Mouse (Mus musculus) limb, embryonic 10.5 days (tissue): ENCODE data around the gene Add2. TPM values are rescaled to one million over a fixed set of nuclear protein-coding genes. Genes with fewer than 3 reads are reported as not detected.
A peak's percentile ranks its signal among the peaks of the same experiment; 100 is the strongest.

ENCODE experiments used
- DNase-seq: peaks from one replicate; pipeline ENCODE4 v3.0.0-alpha.2; 2017; ENCODE audit warnings: low spot score
- H3K27ac ChIP-seq: fragments of 300-500 bp; sonication (generic); 2 replicates; pipeline ENCODE4 v1.5.1; 2016; ENCODE audit warnings: mild to moderate bottlenecking
- H3K27me3 ChIP-seq: fragments of 300-500 bp; sonication (generic); 2 replicates; pipeline ENCODE4 v1.6.1; 2016; ENCODE audit warnings: low read depth, mild to moderate bottlenecking; ENCODE audit not compliant: poor library complexity, severe bottlenecking
- H3K36me3 ChIP-seq: fragments of 300-500 bp; sonication (generic); 2 replicates; pipeline ENCODE4 v1.6.1; 2016; ENCODE audit warnings: mild to moderate bottlenecking, moderate library complexity
- H3K4me1 ChIP-seq: fragments of 300-500 bp; sonication (generic); 2 replicates; pipeline ENCODE4 v1.6.1; 2016
- H3K4me3 ChIP-seq: fragments of 300-500 bp; sonication (generic); 2 replicates; pipeline ENCODE4 v1.5.1; 2016; ENCODE audit warnings: mild to moderate bottlenecking, moderate library complexity
- H3K9me3 ChIP-seq: fragments of 300-500 bp; sonication (generic); replicated peaks from 2 replicates; pipeline ENCODE4 v1.6.1; 2016; ENCODE audit warnings: mild to moderate bottlenecking
- WGBS: fragments of 180-500 bp; shearing (Covaris S2); methylation state at CpG from one replicate; pipeline ENCODE4 v1.1.7; 2016; 5-methylcytosine and 5-hydroxymethylcytosine counted together
- polyA plus RNA-seq: library from polyadenylated mRNA; unstranded; fragments of >200 nt; fragmentation: Nextera tagmentation; extraction: Ambion mirVana; gene quantifications from 2 replicates; pipeline ENCODE4 v1.2.1, GENCODE M21; 2016

Gene Add2
- polyA plus RNA-seq, 1 experiment from 2014 or later: 7.7 TPM

GRCm38 (mm10) chr6:86136206-86136605 lies 107.7 kb downstream of the Add2 start:
- WGBS: 89% methylated on average over 3 of the region's 3 CpGs
- Histone ChIP-seq H3K27ac (no peak overlapping the region), H3K4me1 (no peaks in the 10 kb centered on the region), H3K9me3 (no peaks in the 10 kb centered on the region), H3K36me3 (no peaks in the 10 kb centered on the region), H3K4me3 (no peak overlapping the region), H3K27me3 (no peaks in the 10 kb centered on the region)
- DNase-seq: no peak

- 82% methylated on average over 6 of the region's 6 CpGs for WGBS
- Histone ChIP-seq H3K9me3 (no peaks in the 10 kb centered on the region), H3K27ac (no peak overlapping the region), H3K36me3 (no peaks in the 10 kb centered on the region), H3K4me1 (no peaks in the 10 kb centered on the region), H3K4me3 (no peak overlapping the region), H3K27me3 (no peaks in the 10 kb centered on the region)
- no peak for DNase-seq
Observed at GRCm38 (mm10) chr6:86141284-86141683, 112.8 kb downstream of the Add2 start.

- no peak overlapping the region for H3K27ac ChIP-seq
- peak; percentile 86 for DNase-seq
- 23% methylated on average over 3 of the region's 3 CpGs for WGBS
- H3K9me3 ChIP-seq: no peaks in the 10 kb centered on the region
- H3K36me3 ChIP-seq: no peaks in the 10 kb centered on the region
- no peak overlapping the region for H3K4me3 ChIP-seq
- no peaks in the 10 kb centered on the region for H3K27me3 ChIP-seq
- H3K4me1 ChIP-seq: no peaks in the 10 kb centered on the region
Observed at GRCm38 (mm10) chr6:86141820-86142219, 113.3 kb downstream of the Add2 start.

- Histone ChIP-seq H3K9me3 (no peaks in the 10 kb centered on the region), H3K36me3 (no peaks in the 10 kb centered on the region), H3K27ac (no peak overlapping the region), H3K4me3 (no peak overlapping the region), H3K4me1 (no peaks in the 10 kb centered on the region), H3K27me3 (no peaks in the 10 kb centered on the region)
- no peak for DNase-seq
- WGBS: 96% methylated on average over 6 of the region's 6 CpGs
Observed at GRCm38 (mm10) chr6:86144986-86145385, 116.5 kb downstream of the Add2 start.

- H3K4me1 ChIP-seq: no peaks in the 10 kb centered on the region
- H3K9me3 ChIP-seq: no peaks in the 10 kb centered on the region
- DNase-seq: no peak
- no peaks in the 10 kb centered on the region for H3K36me3 ChIP-seq
- no peak overlapping the region for H3K27ac ChIP-seq
- WGBS: 50% methylated on average over 4 of the region's 4 CpGs
- H3K27me3 ChIP-seq: no peaks in the 10 kb centered on the region
- no peak overlapping the region for H3K4me3 ChIP-seq
Observed at GRCm38 (mm10) chr6:86148518-86148917, 120.0 kb downstream of the Add2 start.

GRCm38 (mm10) chr6:86149001-86149400 lies 120.5 kb downstream of the Add2 start:
- H3K36me3 ChIP-seq: no peaks in the 10 kb centered on the region
- 64% methylated on average over 4 of the region's 4 CpGs for WGBS
- DNase-seq: no peak
- H3K4me1 ChIP-seq: 0 out of 2 replicates have a peak, but pooled peaks cover 2% of the 10 kb centered on the region
- H3K4me3 ChIP-seq: no peak overlapping the region
- H3K9me3 ChIP-seq: no peaks in the 10 kb centered on the region
- H3K27ac ChIP-seq: no peak overlapping the region
- no peaks in the 10 kb centered on the region for H3K27me3 ChIP-seq

- no peak for DNase-seq
- WGBS: 91% methylated on average over 7 of the region's 7 CpGs
- Histone ChIP-seq H3K4me1 (0 out of 2 replicates have a peak, but pooled peaks cover 3% of the 10 kb centered on the region), H3K27me3 (no peaks in the 10 kb centered on the region), H3K36me3 (no peaks in the 10 kb centered on the region), H3K27ac (no peak overlapping the region), H3K4me3 (no peak overlapping the region), H3K9me3 (no peaks in the 10 kb centered on the region)
Observed at GRCm38 (mm10) chr6:86152676-86153075, 124.2 kb downstream of the Add2 start.

GRCm38 (mm10) chr6:86153436-86153990 lies 125.0 kb downstream of the Add2 start:
- Histone ChIP-seq H3K27ac (no peak overlapping the region), H3K4me3 (no peak overlapping the region), H3K36me3 (no peaks in the 10 kb centered on the region), H3K9me3 (no peaks in the 10 kb centered on the region), H3K27me3 (no peaks in the 10 kb centered on the region), H3K4me1 (0 out of 2 replicates have a peak, but pooled peaks cover 3% of the 10 kb centered on the region)
- WGBS: 86% methylated on average over 8 of the region's 8 CpGs
- no peak for DNase-seq

- Histone ChIP-seq H3K4me3 (no peak overlapping the region), H3K27ac (no peak overlapping the region), H3K27me3 (no peaks in the 10 kb centered on the region), H3K4me1 (0 out of 2 replicates have a peak, but pooled peaks cover 3% of the 10 kb centered on the region), H3K9me3 (no peaks in the 10 kb centered on the region), H3K36me3 (no peaks in the 10 kb centered on the region)
- 79% methylated on average over 5 of the region's 5 CpGs for WGBS
- DNase-seq: no peak
Observed at GRCm38 (mm10) chr6:86154006-86154405, 125.5 kb downstream of the Add2 start.

GRCm38 (mm10) chr6:86154481-86154880 lies 126.0 kb downstream of the Add2 start:
- Histone ChIP-seq H3K4me3 (no peak overlapping the region), H3K27me3 (no peaks in the 10 kb centered on the region), H3K27ac (no peak overlapping the region), H3K4me1 (0 out of 2 replicates have a peak, but pooled peaks cover 3% of the 10 kb centered on the region), H3K9me3 (no peaks in the 10 kb centered on the region), H3K36me3 (no peaks in the 10 kb centered on the region)
- WGBS: 67% methylated on average over 2 of the region's 2 CpGs
- DNase-seq: no peak

- 77% methylated on average over 17 of the region's 17 CpGs for WGBS
- no peak for DNase-seq
- Histone ChIP-seq H3K27ac (no peak overlapping the region), H3K27me3 (no peaks in the 10 kb centered on the region), H3K4me1 (0 out of 2 replicates have a peak, but pooled peaks cover 3% of the 10 kb centered on the region), H3K36me3 (no peaks in the 10 kb centered on the region), H3K4me3 (no peak overlapping the region), H3K9me3 (no peaks in the 10 kb centered on the region)
Observed at GRCm38 (mm10) chr6:86157253-86158234, 129.1 kb downstream of the Add2 start.

GRCm38 (mm10) chr6:86160878-86161277 lies 132.4 kb downstream of the Add2 start:
- Histone ChIP-seq H3K27me3 (no peaks in the 10 kb centered on the region), H3K9me3 (no peaks in the 10 kb centered on the region), H3K27ac (no peak overlapping the region), H3K4me3 (no peak overlapping the region), H3K4me1 (no peaks in the 10 kb centered on the region), H3K36me3 (no peaks in the 10 kb centered on the region)
- DNase-seq: no peak
- WGBS: 61% methylated on average over 3 of the region's 3 CpGs

- H3K9me3 ChIP-seq: no peaks in the 10 kb centered on the region
- WGBS: 72% methylated on average over 7 of the region's 7 CpGs
- H3K27ac ChIP-seq: no peak overlapping the region
- H3K27me3 ChIP-seq: no peaks in the 10 kb centered on the region
- H3K36me3 ChIP-seq: no peaks in the 10 kb centered on the region
- no peak for DNase-seq
- H3K4me1 ChIP-seq: no peaks in the 10 kb centered on the region
- no peak overlapping the region for H3K4me3 ChIP-seq
Observed at GRCm38 (mm10) chr6:86161586-86161985, 133.1 kb downstream of the Add2 start.
